Mouse (Mus musculus) stomach, embryonic 14.5 days (tissue): Measurements from ENCODE around the gene Trim62. TPM values are rescaled to one million over a fixed set of nuclear protein-coding genes. Genes with fewer than 3 reads are reported as not detected.
A peak's percentile ranks its signal among the peaks of the same experiment; 100 is the strongest.
"Not testable (repeated sequence)": the region's sequence is repeated elsewhere in the genome, so short reads cannot be mapped to it uniquely, and the experiment has no call there.

Experiments
- ATAC-seq: fragments of 200-750 bp; cut with Nextera tagmentation; 2 replicates; pipeline ENCODE4 v1.8.0; 2017; ENCODE audit warnings: low read depth, moderate TSS enrichment; ENCODE audit not compliant: insufficient number of reproducible peaks, insufficient read depth, low FRiP score
- H3K27ac ChIP-seq: fragments of 300-500 bp; sonication (generic); 2 replicates; pipeline ENCODE4 v1.5.1; 2014; ENCODE audit warnings: mild to moderate bottlenecking, low read length, moderate library complexity, mixed read lengths
- H3K27me3 ChIP-seq: fragments of 300-500 bp; sonication (generic); 2 replicates; pipeline ENCODE4 v1.6.1; 2014; ENCODE audit warnings: low read length, control low read depth, mixed read lengths; ENCODE audit not compliant: control insufficient read depth, insufficient read depth
- H3K36me3 ChIP-seq: fragments of 300-500 bp; sonication (generic); 2 replicates; pipeline ENCODE4 v1.6.1; 2014; ENCODE audit warnings: mild to moderate bottlenecking, control low read depth, low read length, moderate library complexity, mixed read lengths; ENCODE audit not compliant: control insufficient read depth, insufficient read depth
- H3K4me1 ChIP-seq: fragments of 300-500 bp; sonication (generic); 2 replicates; pipeline ENCODE4 v1.6.1; 2014; ENCODE audit warnings: low read length, control low read depth, mixed read lengths; ENCODE audit not compliant: control insufficient read depth, insufficient read depth
- H3K4me2 ChIP-seq: fragments of 300-500 bp; sonication (generic); replicated peaks from 2 replicates; pipeline ENCODE4 v1.6.1; 2014; ENCODE audit warnings: low read depth, low read length, control low read depth
- H3K4me3 ChIP-seq: fragments of 300-500 bp; sonication (generic); 2 replicates; pipeline ENCODE4 v1.5.1; 2014; ENCODE audit warnings: low read depth, low read length, control low read depth
- H3K9ac ChIP-seq: fragments of 300-500 bp; sonication (generic); replicated peaks from 2 replicates; pipeline ENCODE4 v1.6.1; 2014; ENCODE audit warnings: low read depth, mild to moderate bottlenecking, control low read depth, low read length, moderate library complexity, mixed read lengths
- H3K9me3 ChIP-seq: fragments of 300-500 bp; sonication (generic); 2 replicates; pipeline ENCODE4 v1.6.1; 2016; ENCODE audit warnings: low read depth, low read length, control low read depth; ENCODE audit not compliant: control insufficient read depth
- WGBS: fragments of 180-500 bp; shearing (Covaris S2); extraction: QIAGEN DNeasy Blood & Tissue Kit; methylation state at CpG from one replicate; pipeline ENCODE4 v1.1.7; 2014; 5-methylcytosine and 5-hydroxymethylcytosine counted together
- polyA plus RNA-seq: library from polyadenylated mRNA; unstranded; fragments of >200 nt; fragmentation: Nextera tagmentation; extraction: Ambion mirVana; gene quantifications from 2 replicates; pipeline ENCODE4 v1.2.1, GENCODE M21; 2014

The Trim62 gene
- polyA plus RNA-seq, 1 experiment from 2014 or later, result 5.2 TPM

DNA sequence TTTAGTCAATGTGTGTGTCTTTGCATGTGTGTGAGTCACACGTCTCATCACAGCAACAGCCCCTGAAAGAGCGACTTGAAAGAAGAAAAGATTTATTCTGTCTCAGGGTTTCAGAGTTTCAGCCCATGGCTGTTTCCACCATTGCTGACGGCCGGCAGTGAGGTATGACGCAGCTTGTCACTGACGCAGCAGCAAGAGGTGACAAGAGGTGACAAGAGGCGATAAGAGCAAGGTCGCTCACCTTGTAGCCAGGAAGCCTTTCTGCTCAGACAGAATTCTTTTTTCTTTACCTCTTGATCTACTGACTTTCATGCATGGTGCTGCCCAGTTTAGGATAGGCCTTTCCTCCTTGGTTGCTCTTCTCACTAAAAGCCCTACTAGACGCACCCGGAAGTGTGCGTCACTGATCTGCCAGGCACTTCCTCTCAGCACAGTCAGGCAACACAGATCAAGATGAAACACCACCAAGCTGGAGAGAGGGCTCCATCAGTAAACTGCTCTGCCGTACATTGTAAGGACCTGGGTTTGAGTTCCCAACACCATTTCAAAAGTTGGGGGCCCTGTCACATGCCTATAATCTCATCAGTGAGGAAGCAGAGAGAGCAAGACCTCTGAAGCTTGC lies 31.0 kb upstream of the Trim62 start:
- no peak overlapping the region for H3K4me3 ChIP-seq
- no peak overlapping the region for H3K27ac ChIP-seq
- no peaks in the 10 kb centered on the region for H3K4me1 ChIP-seq
- WGBS, result 83% methylated on average over 12 of the region's 12 CpGs
- no peak overlapping the region for H3K9ac ChIP-seq
- no peaks in the 10 kb centered on the region for H3K36me3 ChIP-seq
- no peaks in the 10 kb centered on the region for H3K27me3 ChIP-seq
- no peaks in the 10 kb centered on the region for H3K9me3 ChIP-seq
- H3K4me2 ChIP-seq, result no peak overlapping the region
- ATAC-seq, result no peak

DNA sequence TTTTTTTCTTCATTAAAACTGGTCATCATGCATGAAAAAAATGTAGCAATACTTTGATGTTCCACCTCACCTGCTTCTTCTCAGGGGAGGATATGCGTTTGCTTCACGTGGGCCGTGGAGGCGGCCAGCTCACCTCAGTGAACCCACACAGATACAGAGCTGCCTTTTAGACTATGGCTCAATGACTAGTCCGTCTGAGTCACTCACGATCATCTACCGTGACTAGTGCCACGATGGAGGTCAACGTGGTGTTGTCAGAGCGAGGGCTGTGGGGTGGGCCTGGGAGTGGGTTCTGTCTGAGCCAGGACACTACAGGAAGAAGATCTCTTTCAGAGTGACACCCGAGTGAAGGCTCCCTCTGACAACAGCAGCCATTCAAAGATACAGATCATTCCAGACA lies 30.3 kb upstream of the Trim62 start:
- no peaks in the 10 kb centered on the region for H3K9me3 ChIP-seq
- H3K4me2 ChIP-seq, result no peak overlapping the region
- H3K27ac ChIP-seq, result no peak overlapping the region
- no peak overlapping the region for H3K4me3 ChIP-seq
- H3K36me3 ChIP-seq, result no peaks in the 10 kb centered on the region
- no peak for ATAC-seq
- WGBS, result 86% methylated on average over 11 of the region's 11 CpGs
- H3K4me1 ChIP-seq, result no peaks in the 10 kb centered on the region
- no peak overlapping the region for H3K9ac ChIP-seq
- no peaks in the 10 kb centered on the region for H3K27me3 ChIP-seq

DNA sequence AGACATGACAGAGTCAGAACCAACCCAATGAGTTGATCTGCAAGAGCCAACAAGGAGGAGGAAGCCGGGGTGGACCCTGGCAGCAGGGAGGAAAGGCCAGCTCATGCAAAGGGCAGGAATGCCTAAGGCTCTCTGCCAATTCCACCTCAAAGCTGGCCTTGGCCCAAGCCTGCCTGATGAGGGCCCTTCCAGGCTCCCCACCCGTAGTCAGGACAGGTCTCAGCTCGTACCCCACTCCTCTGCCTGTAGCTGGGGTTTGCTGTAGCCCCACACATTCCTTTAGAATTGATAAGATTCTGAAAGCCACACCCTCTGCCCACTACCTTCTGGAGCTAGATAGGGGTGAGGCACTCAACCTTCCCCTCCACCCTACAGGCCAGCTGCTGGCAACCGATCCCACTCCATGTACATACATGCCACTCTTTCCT lies 27.8 kb upstream of the Trim62 start:
- H3K27ac ChIP-seq, result 0 out of 2 replicates have a peak overlapping the region, but pooled peaks have one; percentile 59
- ATAC-seq, result peak; percentile 86
- 49% methylated on average over 4 of the region's 4 CpGs for whole genome bisulfite sequencing

DNA sequence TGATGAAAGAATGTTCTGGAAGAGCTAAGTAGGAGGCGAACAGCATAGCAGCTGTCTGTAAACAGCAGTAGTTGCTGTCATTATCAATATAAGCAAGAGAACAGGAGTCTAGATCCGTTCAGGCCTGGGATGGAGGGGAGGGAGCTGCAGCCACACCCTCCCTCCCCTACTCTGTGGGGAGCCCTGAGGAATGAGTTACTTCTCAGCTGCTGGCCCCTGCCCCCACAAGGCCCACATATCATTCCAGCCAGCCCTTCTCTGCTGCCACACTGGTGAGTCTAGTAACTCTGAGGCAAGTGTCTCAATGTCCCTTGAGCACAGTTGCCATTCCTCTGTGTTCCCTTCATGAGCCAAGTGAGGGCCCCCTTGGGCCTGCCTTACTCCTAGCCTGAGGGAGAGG lies 26.2 kb upstream of the Trim62 start:
- H3K9ac ChIP-seq, result no peak overlapping the region
- no peaks in the 10 kb centered on the region for H3K4me1 ChIP-seq
- H3K36me3 ChIP-seq, result no peaks in the 10 kb centered on the region
- H3K27me3 ChIP-seq, result no peaks in the 10 kb centered on the region
- no peak overlapping the region for H3K27ac ChIP-seq
- ATAC-seq, result no peak
- no peaks in the 10 kb centered on the region; the same call in 1 of the 2 replicates for H3K9me3 ChIP-seq
- 44% methylated on average over 2 of the region's 2 CpGs for WGBS
- no peak overlapping the region for H3K4me3 ChIP-seq
- no peak overlapping the region for H3K4me2 ChIP-seq

More for the DNA sequence above, 27.8 kb upstream of the Trim62 start:
- Histone ChIP-seq H3K4me3 (no peak overlapping the region), H3K9ac (no peak overlapping the region), H3K4me2 (no peak overlapping the region), H3K4me1 (no peaks in the 10 kb centered on the region), H3K9me3 (no peaks in the 10 kb centered on the region; the same call in 1 of the 2 replicates), H3K27me3 (no peaks in the 10 kb centered on the region), H3K36me3 (no peaks in the 10 kb centered on the region)

DNA sequence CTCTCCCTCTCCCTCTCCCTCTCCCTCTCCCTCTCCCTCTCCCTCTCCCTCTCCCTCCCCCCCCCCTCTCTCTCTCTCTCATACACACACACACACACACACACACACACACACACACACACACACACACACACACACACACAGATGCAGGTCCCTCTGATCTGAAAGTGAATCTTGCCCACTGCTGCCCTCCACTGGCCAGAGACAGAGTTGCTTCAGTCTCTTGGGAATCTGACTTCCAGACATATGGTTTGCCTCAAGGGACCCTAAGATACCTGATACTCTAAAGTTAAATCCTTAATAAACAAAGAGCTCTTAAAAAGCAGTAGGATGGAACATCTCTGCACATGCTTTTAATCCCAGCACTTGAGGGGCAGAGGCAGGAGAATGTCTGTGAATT lies 25.2 kb upstream of the Trim62 start:
- not testable (repeated sequence) for ATAC-seq, H3K4me1 ChIP-seq, H3K4me3 ChIP-seq, H3K9ac ChIP-seq, H3K4me2 ChIP-seq, H3K9me3 ChIP-seq, H3K27ac ChIP-seq, H3K27me3 ChIP-seq, H3K36me3 ChIP-seq

DNA sequence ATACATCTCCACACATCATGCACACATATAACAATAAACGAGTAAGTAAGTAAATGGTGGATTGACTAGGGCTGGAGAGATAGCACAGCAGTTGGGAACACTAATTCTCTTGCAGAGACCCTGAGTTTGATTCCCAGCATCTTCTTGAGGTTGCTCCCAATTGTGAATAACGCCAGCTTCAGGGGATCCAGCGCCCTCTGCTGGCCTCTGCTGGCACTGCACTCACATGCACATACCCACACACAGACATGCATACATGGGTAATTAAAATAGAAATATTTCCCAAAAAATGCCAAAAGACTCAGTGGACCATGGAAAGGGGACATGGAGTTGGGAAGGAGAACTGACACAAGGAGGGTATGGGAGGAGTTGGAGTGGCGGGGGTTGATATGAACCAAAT lies 24.5 kb upstream of the Trim62 start:
- no peak overlapping the region for H3K27ac ChIP-seq
- H3K4me3 ChIP-seq, result no peak overlapping the region
- ATAC-seq, result no peak
- H3K9ac ChIP-seq, result no peak overlapping the region
- H3K27me3 ChIP-seq, result no peaks in the 10 kb centered on the region
- H3K9me3 ChIP-seq, result no peaks in the 10 kb centered on the region; the same call in 1 of the 2 replicates
- WGBS, result 70% methylated on average over 4 of the region's 4 CpGs
- H3K4me1 ChIP-seq, result no peaks in the 10 kb centered on the region
- H3K4me2 ChIP-seq, result no peak overlapping the region
- no peaks in the 10 kb centered on the region for H3K36me3 ChIP-seq

DNA sequence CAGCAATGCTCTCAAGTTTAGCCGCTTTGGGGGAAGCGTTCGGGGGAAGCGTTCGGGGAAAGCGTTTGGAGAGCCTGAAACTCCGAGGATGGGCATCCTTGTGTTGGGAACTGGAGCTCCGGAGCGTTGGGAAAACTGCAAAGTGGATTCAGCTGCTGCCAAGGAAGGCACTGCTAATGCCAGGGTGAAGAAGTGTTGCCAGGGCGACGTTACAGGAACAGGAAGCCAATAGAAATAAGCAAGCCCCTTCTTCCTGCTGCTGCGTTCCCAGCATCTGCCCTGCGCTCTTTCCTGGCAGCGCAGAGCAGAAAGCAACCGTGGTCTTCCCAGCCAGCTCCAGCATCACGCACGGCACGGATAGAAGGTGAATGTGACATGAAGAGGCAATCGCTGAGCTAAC lies 10.4 kb upstream of the Trim62 start:
- Histone ChIP-seq H3K27me3 (no peaks in the 10 kb centered on the region), H3K36me3 (no peaks in the 10 kb centered on the region), H3K27ac (no peak overlapping the region), H3K4me3 (no peak overlapping the region), H3K4me1 (0 out of 2 replicates have a peak, but pooled peaks cover 4% of the 10 kb centered on the region), H3K9me3 (no peaks in the 10 kb centered on the region), H3K4me2 (no peak overlapping the region), H3K9ac (no peak overlapping the region)
- no peak for ATAC-seq
- 44% methylated on average over 19 of the region's 19 CpGs for whole genome bisulfite sequencing

DNA sequence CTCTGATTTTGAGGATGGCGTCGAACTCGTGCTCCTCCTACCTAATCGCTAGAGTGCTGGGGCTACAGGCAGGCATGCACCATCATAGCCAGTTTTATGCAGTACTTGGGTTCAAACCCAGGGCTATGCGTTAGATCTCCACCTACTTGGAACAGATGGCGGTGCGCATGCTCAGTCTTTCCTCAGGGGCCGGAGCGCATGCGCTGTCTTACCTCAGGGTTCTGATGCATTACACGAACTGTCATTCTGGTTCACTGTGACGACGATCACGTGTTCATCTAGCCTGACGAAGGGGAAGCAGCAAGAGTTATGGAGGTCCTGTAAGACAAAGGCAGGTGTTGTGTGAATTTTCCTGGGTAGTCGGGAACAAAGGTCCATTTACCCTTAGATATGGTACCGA lies 9.3 kb upstream of the Trim62 start:
- no peaks in the 10 kb centered on the region for H3K9me3 ChIP-seq
- no peaks in the 10 kb centered on the region for H3K27me3 ChIP-seq
- H3K4me2 ChIP-seq, result no peak overlapping the region
- no peak overlapping the region for H3K4me3 ChIP-seq
- H3K27ac ChIP-seq, result no peak overlapping the region
- ATAC-seq, result no peak
- H3K4me1 ChIP-seq, result peaks cover 6% of the 10 kb centered on the region
- 94% methylated on average over 17 of the region's 17 CpGs for WGBS
- H3K36me3 ChIP-seq, result no peaks in the 10 kb centered on the region
- no peak overlapping the region for H3K9ac ChIP-seq

DNA sequence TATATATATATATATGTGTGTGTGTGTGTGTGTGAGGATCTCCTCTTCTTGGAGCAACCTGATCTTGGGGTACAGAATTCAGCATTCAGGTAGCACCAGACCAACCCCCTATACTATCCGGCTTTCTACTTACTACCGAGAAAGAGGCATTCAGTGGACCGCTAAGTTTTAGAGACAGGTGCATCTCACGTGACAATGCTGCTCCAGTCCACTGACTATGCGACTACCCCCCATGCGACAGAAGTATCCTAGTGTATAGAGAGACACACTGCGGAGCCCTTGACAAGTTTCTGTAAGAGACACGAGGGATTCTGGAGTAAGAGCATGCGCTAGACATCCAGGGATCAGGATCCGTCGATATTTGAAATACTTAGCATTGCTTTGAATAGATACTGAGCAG lies 7.9 kb upstream of the Trim62 start:
- no peaks in the 10 kb centered on the region for H3K27me3 ChIP-seq
- peaks cover under 1% of the 10 kb centered on the region; the same call in 1 of the 2 replicates for H3K9me3 ChIP-seq
- no peaks in the 10 kb centered on the region for H3K36me3 ChIP-seq
- no peak overlapping the region for H3K4me3 ChIP-seq
- no peak overlapping the region for H3K9ac ChIP-seq
- no peak overlapping the region for H3K4me2 ChIP-seq
- WGBS, result 92% methylated on average over 11 of the region's 11 CpGs
- ATAC-seq, result no peak
- no peak overlapping the region for H3K27ac ChIP-seq
- peaks cover 12% of the 10 kb centered on the region for H3K4me1 ChIP-seq
